Mouse (Mus musculus): ENCODE measurements at regions not wholly inside any gene's neighbourhood (a gene's known extent, or its start where the extent isn't known, plus 50 kb on each side); places are given as distances from the start of the nearest gene placed in this dataset.

DNA sequence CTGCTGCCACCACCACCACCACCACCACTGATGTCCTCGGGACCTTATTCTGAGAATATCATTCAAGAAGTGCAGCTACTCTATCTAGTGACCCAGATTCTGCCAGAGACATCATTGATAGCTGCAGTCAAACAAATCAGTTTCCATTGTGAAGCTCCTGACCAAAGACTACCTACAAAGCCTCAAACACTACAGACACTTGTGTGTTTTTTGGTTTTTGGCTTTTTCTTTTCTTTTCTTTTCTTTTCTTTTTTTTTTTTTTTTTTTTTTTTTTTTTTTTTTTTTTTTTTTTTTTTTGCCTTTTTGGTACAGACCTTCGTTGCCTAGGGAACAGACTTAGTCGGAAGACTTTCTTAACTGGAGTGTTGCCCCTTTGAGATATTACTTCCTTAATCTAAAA is 87.4 kb upstream of the Tmem108 start:
- TF ChIP-seq JUND (conservative IDR thresholded peaks at IDR 0.05; ENCODE audit: low read depth, low read length) = no peak
- no peak for TF ChIP-seq MYC (IDR thresholded peaks at IDR 0.05; ENCODE audit: low read depth, low read length)
- TF ChIP-seq CTCF (conservative IDR thresholded peaks at IDR 0.05 in 1 of 2, IDR thresholded peaks at IDR 0.05 in 1 of 2; ENCODE audit: low read depth in 2 of 2, low read length in 2 of 2) = no peak
- no peak for TF ChIP-seq ZKSCAN1 (IDR thresholded peaks at IDR 0.05; ENCODE audit: borderline replicate concordance, low read depth, low read length)
- no peak for TF ChIP-seq NRF1 (IDR thresholded peaks at IDR 0.05; ENCODE audit: low read depth, low read length)
- TF ChIP-seq HCFC1 (IDR thresholded peaks at IDR 0.05; ENCODE audit: low read depth, low read length) = no peak
- no peak for TF ChIP-seq SIN3A (IDR thresholded peaks at IDR 0.05; ENCODE audit: low read length)
- TF ChIP-seq RCOR1 (conservative IDR thresholded peaks at IDR 0.05; ENCODE audit: low read depth, low read length) = no peak
